Mouse (Mus musculus) heart, adult 2 months (tissue): Measurements from ENCODE around the gene Flg2. TPM values are rescaled to one million over a fixed set of nuclear protein-coding genes. Genes with fewer than 3 reads are reported as not detected.

Experiments
- DNase-seq, 2 experiments: peaks; one replicate each; pipeline ENCODE4 v3.0.0; 2021
- H3K27ac ChIP-seq: fragments of 200-600 bp; 2 replicates; pipeline ENCODE4 v1.8.1; 2022
- H3K27me3 ChIP-seq: fragments of 200-500 bp; 2 replicates; pipeline ENCODE4 v1.6.1; 2012; ENCODE audit warnings: mild to moderate bottlenecking, low read length, inconsistent platforms, mixed read lengths; ENCODE audit not compliant: control insufficient read depth, insufficient read depth
- H3K36me3 ChIP-seq: fragments of 200-500 bp; 2 replicates; pipeline ENCODE4 v1.6.1; 2012; ENCODE audit warnings: low read length, inconsistent platforms; ENCODE audit not compliant: control insufficient read depth, insufficient read depth
- H3K4me1 ChIP-seq: fragments of 200-500 bp; 2 replicates; pipeline ENCODE4 v1.6.1; 2011; ENCODE audit warnings: low read length; ENCODE audit not compliant: control insufficient read depth, insufficient read depth
- H3K4me3 ChIP-seq: fragments of 200-600 bp; 2 replicates; pipeline ENCODE4 v1.8.1; 2022
- H3K79me2 ChIP-seq: fragments of 200-500 bp; replicated peaks from 2 replicates; pipeline ENCODE4 v1.6.1; 2012; ENCODE audit warnings: mild to moderate bottlenecking, inconsistent platforms, low read length, moderate library complexity, mixed read lengths; ENCODE audit not compliant: control insufficient read depth, insufficient read depth
- H3K9ac ChIP-seq: fragments of 200-500 bp; 2 replicates; pipeline ENCODE4 v1.6.1; 2012; ENCODE audit warnings: low read depth, mild to moderate bottlenecking, control low read depth, inconsistent platforms, low read length, mixed read lengths
- CTCF ChIP-seq: fragments of 200-600 bp; IDR thresholded peaks from 2 replicates; pipeline ENCODE4 v1.8.1; 2022; ENCODE audit warnings: antibody characterized with exemption, mild to moderate bottlenecking, moderate library complexity
- EP300 ChIP-seq: fragments of 200-500 bp; IDR thresholded peaks from 2 replicates; pipeline ENCODE4 v1.6.1; 2011; ENCODE audit warnings: low read depth, low read length, control low read depth; ENCODE audit not compliant: insufficient read depth
- POLR2A ChIP-seq: fragments of 200-500 bp; IDR thresholded peaks from 2 replicates; pipeline ENCODE4 v1.6.1; 2011; ENCODE audit warnings: mild to moderate bottlenecking, low read depth, low read length, control low read depth; ENCODE audit not compliant: insufficient read depth
- WGBS: fragments of 180-500 bp; shearing (Covaris S2); methylation state at CpG from one replicate; pipeline ENCODE4 v1.1.7; 2018; 5-methylcytosine and 5-hydroxymethylcytosine counted together
- intact Hi-C: fragments of 180-260 bp; cut with DNase I; formaldehyde crosslinking; loops from one replicate; pipeline ENCODE4 v1.15.1; 2025
- long read RNA-seq: library from polyadenylated mRNA; stranded (forward); transcript quantifications from one replicate; pipeline ENCODE4 v2.0.0, GENCODE M21; 2021
- polyA plus RNA-seq: library from polyadenylated mRNA; depleted of rRNA; stranded (reverse); fragments of >200 nt; gene quantifications from 2 replicates; pipeline ENCODE4 v1.2.3, GENCODE M21; 2012; rRNA removed
- total RNA-seq, 2 experiments: library from RNA; stranded (reverse); gene quantifications; 2 replicates each; pipeline ENCODE4 v1.2.3; 2021

The Flg2 gene
- under 1 TPM in 1 of 2 experiments, not detected in 1; 0.08 TPM for total RNA-seq
- not detected in 2 replicates for polyA plus RNA-seq
- long read RNA-seq = 0 reads

DNA sequence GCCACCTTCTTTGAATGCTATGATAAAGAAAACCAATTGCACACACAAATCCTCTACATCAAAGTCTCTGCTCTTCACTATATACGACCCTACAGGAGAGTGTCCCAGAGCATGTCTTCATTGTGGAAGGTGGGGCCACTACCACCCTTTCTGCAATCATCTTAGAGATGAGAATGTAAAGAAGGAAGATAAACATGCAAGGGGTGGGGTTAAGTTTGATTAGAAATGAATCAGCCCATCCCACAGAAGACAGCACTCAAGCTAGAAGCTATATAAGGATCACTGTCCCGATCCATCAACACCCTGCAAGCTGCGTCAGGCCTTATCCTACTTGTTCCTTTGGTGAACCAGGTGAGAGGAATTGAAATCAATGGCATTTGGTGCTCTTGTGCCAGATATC lies at the start of gene Flg2:
Flg2 (plus strand) TSS at position 301 of the 400 bp plus-strand sequence.
- Histone ChIP-seq H3K27ac (no peak within 1 kb of the TSS), H3K36me3 (no peaks in the 10 kb centered on the region), H3K79me2 (no peaks in the 10 kb centered on the region), H3K9ac (no peak within 1 kb of the TSS), H3K27me3 (no peaks in the 10 kb centered on the region), H3K4me3 (no peak within 1 kb of the TSS), H3K4me1 (no peaks in the 10 kb centered on the region)
- 76% methylated on average over 3 of the region's 3 CpGs for WGBS
- no peak for TF ChIP-seq POLR2A
- TF ChIP-seq EP300 = no peak
- intact Hi-C loops = no loop called here
- no peak for DNase-seq

DNA sequence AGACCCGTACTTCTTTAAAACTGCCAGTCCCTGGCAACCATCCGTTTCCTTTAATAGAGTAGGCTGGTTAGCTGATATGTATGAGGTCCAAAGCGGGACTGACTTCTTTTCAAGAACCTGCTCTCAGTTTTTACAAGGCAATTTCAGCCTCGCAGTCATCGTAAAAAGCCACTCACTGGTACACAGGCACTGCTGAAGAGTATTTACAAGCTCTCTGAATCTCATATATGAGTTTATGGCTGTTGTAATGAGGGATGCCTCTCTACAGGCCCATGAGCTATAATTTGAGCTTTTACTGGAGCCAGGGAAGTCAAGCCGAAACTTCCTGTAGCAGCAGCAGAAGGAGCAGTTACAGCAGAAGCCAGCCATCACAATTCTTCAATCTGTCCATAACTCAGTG lies 34.6 kb upstream of the Flg2 start:
- Histone ChIP-seq H3K27me3 (no peaks in the 10 kb centered on the region), H3K79me2 (no peaks in the 10 kb centered on the region), H3K27ac (no peak overlapping the region), H3K9ac (no peak overlapping the region), H3K36me3 (no peaks in the 10 kb centered on the region), H3K4me1 (no peaks in the 10 kb centered on the region), H3K4me3 (no peak overlapping the region)
- 71% methylated on average over 6 of the region's 6 CpGs for WGBS
- intact Hi-C loops = no loop called here
- no peak for TF ChIP-seq CTCF
- no peak for TF ChIP-seq POLR2A
- no peak for TF ChIP-seq EP300
- DNase-seq = no peak

DNA sequence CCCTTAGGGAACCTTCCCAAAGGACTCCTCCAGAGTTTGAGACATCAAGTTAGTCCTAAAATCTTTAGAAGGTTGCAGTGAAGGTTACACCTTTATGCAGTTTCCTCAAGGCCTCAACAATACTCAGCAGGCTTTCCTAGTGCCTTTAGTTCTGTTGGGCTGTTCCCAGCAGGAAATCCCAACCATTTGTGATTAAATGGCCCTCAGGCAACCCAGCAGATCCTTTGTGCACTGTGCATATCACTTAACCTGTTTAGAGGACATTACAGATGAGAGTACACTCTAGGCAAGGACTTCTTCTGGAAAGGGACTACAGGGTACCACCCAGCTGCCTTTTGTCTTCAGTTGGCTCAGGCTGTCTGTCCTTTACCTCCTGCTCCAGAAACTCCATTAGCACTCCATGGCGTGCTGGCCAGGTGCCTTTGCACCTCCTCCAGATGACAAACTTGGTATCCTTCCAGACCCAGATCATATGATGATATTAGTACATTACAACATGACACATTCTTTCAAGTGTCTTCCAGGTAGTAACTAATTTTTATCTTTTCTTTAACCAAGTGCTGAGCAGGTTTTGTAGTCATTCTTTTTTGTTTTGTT lies 34.0 kb upstream of the Flg2 start:
- Histone ChIP-seq H3K36me3 (no peaks in the 10 kb centered on the region), H3K9ac (no peak overlapping the region), H3K27ac (no peak overlapping the region), H3K4me1 (no peaks in the 10 kb centered on the region), H3K79me2 (no peaks in the 10 kb centered on the region), H3K27me3 (no peaks in the 10 kb centered on the region), H3K4me3 (no peak overlapping the region)
- WGBS = 44% methylated on average over 1 of the region's 1 CpGs
- intact Hi-C loops = no loop called here
- TF ChIP-seq CTCF = no peak
- no peak for TF ChIP-seq POLR2A
- no peak for TF ChIP-seq EP300
- DNase-seq = no peak

DNA sequence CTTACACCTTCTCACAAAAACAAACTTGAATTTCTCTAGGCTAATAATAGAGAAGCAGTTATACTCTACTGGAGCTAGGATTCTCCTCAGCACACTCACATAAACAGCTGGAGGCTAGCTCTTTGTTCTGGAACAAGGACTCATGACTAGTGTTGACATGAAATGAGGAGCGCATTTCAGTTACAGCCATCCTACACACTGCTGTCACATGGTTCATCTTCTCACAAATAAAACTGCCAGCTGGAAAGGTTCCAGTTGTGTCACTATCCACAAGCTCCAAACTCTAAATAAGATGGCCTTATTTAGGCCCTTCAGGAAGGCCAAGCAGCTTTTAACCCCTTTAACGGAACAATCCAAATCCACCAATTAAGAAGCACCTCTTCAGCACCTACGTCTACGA lies 16.2 kb upstream of the Flg2 start:
- Histone ChIP-seq H3K36me3 (no peaks in the 10 kb centered on the region), H3K4me1 (no peaks in the 10 kb centered on the region), H3K27ac (no peak overlapping the region), H3K27me3 (no peaks in the 10 kb centered on the region), H3K4me3 (no peak overlapping the region), H3K79me2 (no peaks in the 10 kb centered on the region), H3K9ac (no peak overlapping the region)
- intact Hi-C loops = no loop called here
- 78% methylated on average over 4 of the region's 4 CpGs for WGBS
- no peak for DNase-seq
- no peak for TF ChIP-seq POLR2A
- TF ChIP-seq EP300 = no peak
- TF ChIP-seq CTCF = no peak

DNA sequence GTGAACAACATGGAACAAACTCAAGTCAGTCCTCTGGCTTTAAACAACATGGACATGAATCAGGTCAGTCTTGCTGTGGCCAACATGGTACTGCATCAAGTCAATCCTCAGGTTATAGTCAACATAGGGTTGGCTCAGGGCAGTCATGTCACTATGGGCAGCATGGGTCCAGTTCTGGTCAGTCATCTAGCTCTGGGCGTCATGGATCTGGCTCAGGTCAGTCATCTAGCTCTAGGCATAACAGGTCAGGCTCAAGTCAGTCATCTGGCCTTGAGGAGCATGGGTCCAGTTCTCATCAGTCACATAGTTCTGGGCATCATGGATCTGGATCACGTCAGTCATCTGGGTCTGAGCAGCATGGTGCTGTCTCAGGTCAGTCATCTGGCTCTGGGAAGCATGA lies 4.9 kb downstream of the Flg2 start:
- 54% methylated on average over 2 of the region's 2 CpGs for WGBS
- DNase-seq = no peak

DNA sequence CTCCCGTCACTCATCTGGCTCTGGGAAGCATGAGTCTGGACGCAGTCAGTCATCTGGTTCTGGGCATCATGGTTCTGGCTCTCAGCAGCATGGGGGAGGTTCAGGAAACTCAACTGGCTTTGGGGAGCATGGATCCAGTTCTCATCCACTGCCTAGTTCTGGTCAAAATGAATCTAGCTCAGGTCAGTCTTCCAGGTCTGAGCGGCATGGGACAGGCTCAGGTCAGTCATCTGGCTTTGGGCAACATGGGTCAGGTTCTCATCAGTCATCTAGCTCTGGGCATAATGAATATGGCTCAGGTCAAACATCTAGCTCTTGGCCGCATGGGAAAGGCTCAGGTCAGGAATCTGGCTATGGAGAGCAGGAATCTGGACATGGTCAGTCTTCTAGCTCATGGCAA lies 5.4 kb downstream of the Flg2 start:
- H3K27me3 ChIP-seq = no peaks in the 10 kb centered on the region
- 88% methylated on average over 4 of the region's 4 CpGs for WGBS
- H3K9ac ChIP-seq = no peak overlapping the region
- no peaks in the 10 kb centered on the region for H3K79me2 ChIP-seq
- TF ChIP-seq POLR2A = no peak
- TF ChIP-seq CTCF = no peak
- TF ChIP-seq EP300 = no peak
- H3K4me3 ChIP-seq = no peak overlapping the region
- H3K36me3 ChIP-seq = no peaks in the 10 kb centered on the region
- DNase-seq = no peak
- no peaks in the 10 kb centered on the region for H3K4me1 ChIP-seq
- intact Hi-C loops = no loop called here
- H3K27ac ChIP-seq = no peak overlapping the region

More for the DNA sequence above, 4.9 kb downstream of the Flg2 start:
- no peak for TF ChIP-seq EP300
- no peak for TF ChIP-seq POLR2A
- TF ChIP-seq CTCF = no peak
- H3K27me3 ChIP-seq = no peaks in the 10 kb centered on the region
- intact Hi-C loops = no loop called here
- H3K4me1 ChIP-seq = no peaks in the 10 kb centered on the region
- H3K4me3 ChIP-seq = no peak overlapping the region
- no peaks in the 10 kb centered on the region for H3K79me2 ChIP-seq
- no peak overlapping the region for H3K9ac ChIP-seq
- no peak overlapping the region for H3K27ac ChIP-seq
- H3K36me3 ChIP-seq = no peaks in the 10 kb centered on the region

Other genes with a start within 250 kb of the Flg2 start
- gene Lce3d, start 239.9 kb upstream of the Flg2 start, total RNA-seq = not detected
- not detected in 2 replicates for gene Lce3d, start 239.9 kb upstream of the Flg2 start, polyA plus RNA-seq
- gene Lce3e, start 230.2 kb upstream of the Flg2 start, total RNA-seq = not detected
- gene Lce3e, start 230.2 kb upstream of the Flg2 start, polyA plus RNA-seq = not detected in 2 replicates
- gene Lce3f, start 205.1 kb upstream of the Flg2 start, total RNA-seq = not detected
- not detected in 2 replicates for gene Lce3f, start 205.1 kb upstream of the Flg2 start, polyA plus RNA-seq
- gene Crct1, start 181.6 kb upstream of the Flg2 start, total RNA-seq = not detected
- gene Crct1, start 181.6 kb upstream of the Flg2 start, polyA plus RNA-seq = not detected in 2 replicates
- gene Lce1m, start 178.2 kb upstream of the Flg2 start, total RNA-seq = not detected
- gene Lce1m, start 178.2 kb upstream of the Flg2 start, polyA plus RNA-seq = not detected in 2 replicates
- gene Gm4858, start 128.5 kb upstream of the Flg2 start, total RNA-seq = not detected
- not detected in 2 replicates for gene Gm4858, start 128.5 kb upstream of the Flg2 start, polyA plus RNA-seq
- gene Crnn, start 52.5 kb upstream of the Flg2 start, total RNA-seq = not detected
- gene Crnn, start 52.5 kb upstream of the Flg2 start, polyA plus RNA-seq = not detected in 2 replicates
- gene Flg, start 76.2 kb downstream of the Flg2 start, total RNA-seq = not detected
- not detected in 2 replicates for gene Flg, start 76.2 kb downstream of the Flg2 start, polyA plus RNA-seq
- under 1 TPM in 1 of 2 experiments, not detected in 1; 0.03 TPM for gene Hrnr, start 122.5 kb downstream of the Flg2 start, total RNA-seq
- not detected in 2 replicates for gene Hrnr, start 122.5 kb downstream of the Flg2 start, polyA plus RNA-seq
- not detected for gene Rptn, start 196.4 kb downstream of the Flg2 start, total RNA-seq
- 0.02 TPM in 1 of 2 replicates, not detected in the other for gene Rptn, start 196.4 kb downstream of the Flg2 start, polyA plus RNA-seq
- gene Tchh, start 245.1 kb downstream of the Flg2 start, total RNA-seq = under 1 TPM; 0.08 to 0.14 TPM
- gene Tchh, start 245.1 kb downstream of the Flg2 start, polyA plus RNA-seq = 0.02 TPM in 1 of 2 replicates, not detected in the other